Comparison of ENCODE assay signal across 26 mouse cellular contexts in genomic region chr3:122547469-122547868, GRCm38 (mm10).
DNase-seq lines count a peak whose midpoint lies in the region; ATAC-seq and TF ChIP-seq lines count a peak whose summit lies in the region.
"Had no signal": no experiment of that assay in that cellular context is flagged by ENCODE, and none has a peak within 500 bp of the region (broad histone marks: within the 10 kb centered on the region; RNA-seq: fewer than 3 reads in every experiment).

No protein-coding gene starts in this region.

- no peaks in the 10 kb centered on the region for H3K9me3 ChIP-seq in liver, embryonic 15.5 days (replicated peaks)
- H3K9me3 ChIP-seq: embryonic facial prominence, embryonic 15.5 days; forebrain, embryonic 15.5 days; heart, embryonic 15.5 days; hindbrain, embryonic 13.5 days; neural tube, embryonic 13.5 days had no signal

- no peak for TF ChIP-seq POLR2A in cortical plate, adult 2 months (IDR thresholded peaks at IDR 0.05; ENCODE audit: extremely low read depth, insufficient read depth, low read length)

- H3K36me3 ChIP-seq in liver, embryonic 15.5 days (replicated peaks) = no peaks in the 10 kb centered on the region

- H3K4me2 ChIP-seq in liver, embryonic 15.5 days = no peak overlapping the region
- H3K4me2 ChIP-seq: embryonic facial prominence, embryonic 15.5 days; forebrain, embryonic 15.5 days; heart, embryonic 15.5 days; hindbrain, embryonic 13.5 days; neural tube, embryonic 13.5 days had no signal

- no peaks in the 10 kb centered on the region for H3K27me3 ChIP-seq in liver, embryonic 15.5 days
- H3K27me3 ChIP-seq: embryonic facial prominence, embryonic 15.5 days; forebrain, embryonic 15.5 days; heart, embryonic 15.5 days; hindbrain, embryonic 13.5 days; neural tube, embryonic 13.5 days had no signal

- peak overlapping the region; percentile 78; the same call in 1 of the 2 replicates for H3K27ac ChIP-seq in cortical plate, adult 2 months (ENCODE audit: insufficient read depth, low read length)
- no peak overlapping the region for H3K27ac ChIP-seq in liver, embryonic 15.5 days (replicated peaks)
- H3K27ac ChIP-seq: embryonic facial prominence, embryonic 15.5 days; forebrain, embryonic 15.5 days; heart, embryonic 15.5 days; hindbrain, embryonic 13.5 days; kidney, postnatal 0 days; neural tube, embryonic 13.5 days had no signal

- peak; percentile 20 for DNase-seq in right cerebral cortex, adult 18-20 months
- no peak for DNase-seq in right cerebral cortex, postnatal 4 days
- DNase-seq in adrenal gland, adult 18-20 months (ENCODE audit: low spot score in 2 of 2) = no peak
- DNase-seq in cerebellum, adult 18-20 months = no peak
- no peak for DNase-seq in adrenal gland, postnatal 4 days (ENCODE audit: low spot score in 2 of 2)
- DNase-seq: adrenal gland, postnatal 14 days; cerebellum, adult 11-12 months; cerebellum, postnatal 36 days; gastrocnemius, postnatal 25 days; heart, adult 18-20 months; heart, postnatal 36 days; kidney, adult 2 months; lung, adult 18-20 months; lung, postnatal 10 days; thymus, postnatal 14 days had no signal

- no peak overlapping the region for H3K9ac ChIP-seq in liver, embryonic 15.5 days
- H3K9ac ChIP-seq: embryonic facial prominence, embryonic 15.5 days; forebrain, embryonic 15.5 days; heart, embryonic 15.5 days; hindbrain, embryonic 13.5 days; neural tube, embryonic 13.5 days had no signal

- 36% methylated on average over 4 of the region's 4 CpGs for WGBS in liver, embryonic 15.5 days (ENCODE audit: insufficient replicate concordance)

- TF ChIP-seq CTCF in cortical plate, adult 2 months (IDR thresholded peaks at IDR 0.05; ENCODE audit: extremely low read depth, insufficient read depth, low read length) = no peak

- ATAC-seq in liver, embryonic 15.5 days (ENCODE audit: insufficient read depth) = peak; percentile 54; the same call in 1 of the 2 replicates
- peak; percentile 97 for ATAC-seq in megakaryocyte-erythroid progenitor cell, adult 5-6 weeks (replicated peaks; ENCODE audit: low FRiP score, low TSS enrichment, poor library complexity, severe bottlenecking)
- ATAC-seq: forebrain, embryonic 15.5 days; midbrain, embryonic 16.5 days had no signal

- no peak overlapping the region for H3K4me3 ChIP-seq in cortical plate, adult 2 months (ENCODE audit: insufficient read depth, low read length)
- H3K4me3 ChIP-seq in liver, embryonic 15.5 days (replicated peaks) = no peak overlapping the region
- H3K4me3 ChIP-seq: embryonic facial prominence, embryonic 15.5 days; forebrain, embryonic 15.5 days; heart, embryonic 15.5 days; hindbrain, embryonic 13.5 days; myocyte; neural tube, embryonic 13.5 days had no signal

- peaks cover 4% of the 10 kb centered on the region for H3K4me1 ChIP-seq in cortical plate, adult 2 months (ENCODE audit: control insufficient read depth, insufficient read depth, low read length)
- H3K4me1 ChIP-seq in liver, embryonic 15.5 days (replicated peaks) = 0 out of 2 replicates have a peak, but pooled peaks cover 5% of the 10 kb centered on the region
- H3K4me1 ChIP-seq: embryonic facial prominence, embryonic 15.5 days; forebrain, embryonic 15.5 days; heart, embryonic 15.5 days; hindbrain, embryonic 13.5 days; neural tube, embryonic 13.5 days had no signal
